Mouse (Mus musculus) liver, embryonic 13.5 days (tissue): ENCODE results near the gene Ccdc96. TPM values are rescaled to one million over a fixed set of nuclear protein-coding genes. Genes with fewer than 3 reads are reported as not detected.

Experiments
- ATAC-seq: fragments of 200-750 bp; cut with Nextera tagmentation; 2 replicates; pipeline ENCODE4 v1.8.0; 2017; ENCODE audit warnings: low read depth, mild to moderate bottlenecking, moderate number of reproducible peaks, moderate library complexity
- DNase-seq: peaks from one replicate; pipeline ENCODE4 v3.0.0; 2022
- H3K27ac ChIP-seq: fragments of 300-500 bp; sonication (generic); 2 replicates; pipeline ENCODE4 v1.5.1; 2015; ENCODE audit warnings: moderate library complexity, mild to moderate bottlenecking, inconsistent platforms
- H3K27me3 ChIP-seq: fragments of 300-500 bp; sonication (generic); 2 replicates; pipeline ENCODE4 v1.6.1; 2015; ENCODE audit warnings: mild to moderate bottlenecking, inconsistent platforms
- H3K36me3 ChIP-seq: fragments of 300-500 bp; sonication (generic); 2 replicates; pipeline ENCODE4 v1.6.1; 2015; ENCODE audit warnings: mild to moderate bottlenecking, inconsistent platforms
- H3K4me1 ChIP-seq: fragments of 300-500 bp; sonication (generic); replicated peaks from 2 replicates; pipeline ENCODE4 v1.6.1; 2015; ENCODE audit warnings: inconsistent platforms
- H3K4me2 ChIP-seq: fragments of 300-500 bp; sonication (generic); 2 replicates; pipeline ENCODE4 v1.6.1; 2015; ENCODE audit warnings: inconsistent platforms, mild to moderate bottlenecking, moderate library complexity
- H3K4me3 ChIP-seq: fragments of 300-500 bp; sonication (generic); replicated peaks from 2 replicates; pipeline ENCODE4 v1.5.1; 2015; ENCODE audit warnings: mild to moderate bottlenecking, inconsistent platforms
- H3K9ac ChIP-seq: fragments of 300-500 bp; sonication (generic); 2 replicates; pipeline ENCODE4 v1.6.1; 2015; ENCODE audit warnings: mild to moderate bottlenecking, inconsistent platforms
- H3K9me3 ChIP-seq: fragments of 300-500 bp; sonication (generic); replicated peaks from 2 replicates; pipeline ENCODE4 v1.6.1; 2016; ENCODE audit warnings: inconsistent platforms
- WGBS: fragments of 180-500 bp; shearing (Covaris S2); methylation state at CpG from one replicate; pipeline ENCODE4 v1.1.7; 2015; ENCODE audit not compliant: insufficient replicate concordance; 5-methylcytosine and 5-hydroxymethylcytosine counted together
- polyA plus RNA-seq: library from polyadenylated mRNA; unstranded; fragments of >200 nt; fragmentation: Nextera tagmentation; extraction: Ambion mirVana; gene quantifications from 2 replicates; pipeline ENCODE4 v1.2.1, GENCODE M21; 2015

Gene Ccdc96
- polyA plus RNA-seq, 1 experiment from 2014 or later = 0.08 TPM

DNA sequence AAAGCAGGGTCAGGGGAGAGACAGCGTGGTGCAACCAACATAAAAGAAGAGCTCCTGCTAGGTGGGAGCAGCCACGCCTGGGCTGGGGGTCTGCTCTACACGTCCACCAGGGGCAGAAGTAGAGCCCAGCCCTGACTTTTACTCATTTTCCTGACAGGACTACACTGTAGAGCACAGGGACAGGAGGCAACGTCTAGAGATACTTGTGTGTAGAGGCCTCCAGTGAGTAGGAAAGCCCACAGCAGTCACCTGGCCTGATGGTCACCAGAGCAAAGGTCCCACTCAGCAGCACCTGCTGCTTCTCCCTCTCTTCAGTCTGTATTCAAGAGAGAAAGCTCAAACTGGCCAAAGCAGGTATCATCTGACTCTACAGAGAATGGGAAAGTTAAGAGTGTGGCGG lies 21.3 kb downstream of the Ccdc96 start:
- H3K4me1 ChIP-seq = no peaks in the 10 kb centered on the region
- H3K9ac ChIP-seq = no peak overlapping the region
- H3K4me3 ChIP-seq = no peak overlapping the region
- peaks cover 64% of the 10 kb centered on the region for H3K36me3 ChIP-seq
- H3K27me3 ChIP-seq = no peaks in the 10 kb centered on the region
- no peaks in the 10 kb centered on the region for H3K9me3 ChIP-seq
- whole genome bisulfite sequencing = 67% methylated on average over 5 of the region's 5 CpGs
- ATAC-seq (no peak), DNase-seq (no peak)
- H3K4me2 ChIP-seq = no peak overlapping the region
- H3K27ac ChIP-seq = no peak overlapping the region

DNA sequence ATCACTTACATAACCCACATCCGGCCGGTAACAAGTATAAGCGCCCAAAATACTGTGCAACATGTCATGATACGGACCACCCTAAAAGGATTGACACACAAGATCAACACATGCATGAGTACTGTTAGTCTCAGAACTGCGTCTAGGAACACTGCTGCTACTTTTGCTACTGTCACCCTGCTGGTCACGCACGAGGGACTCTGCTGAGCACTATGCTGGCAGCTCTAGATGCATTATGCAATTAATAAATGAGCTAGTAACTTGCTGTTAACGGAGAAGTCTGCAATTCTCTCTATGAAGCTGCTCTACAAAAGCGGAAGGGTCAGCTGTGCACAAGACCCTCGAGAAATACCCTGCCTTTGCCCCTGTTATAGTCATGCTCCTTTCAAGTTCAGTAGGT lies 24.0 kb downstream of the Ccdc96 start:
- no peaks in the 10 kb centered on the region for H3K4me1 ChIP-seq
- 87% methylated on average over 10 of the region's 10 CpGs for WGBS
- no peaks in the 10 kb centered on the region for H3K9me3 ChIP-seq
- H3K4me3 ChIP-seq = no peak overlapping the region
- no peaks in the 10 kb centered on the region for H3K27me3 ChIP-seq
- no peak overlapping the region for H3K4me2 ChIP-seq
- H3K9ac ChIP-seq = no peak overlapping the region
- ATAC-seq (no peak), DNase-seq (no peak)
- peaks cover 73% of the 10 kb centered on the region for H3K36me3 ChIP-seq
- no peak overlapping the region for H3K27ac ChIP-seq

GRCm38 (mm10) chr5:36510956-36511355 lies 26.6 kb downstream of the Ccdc96 start:
- H3K27ac ChIP-seq = no peak overlapping the region
- H3K36me3 ChIP-seq = peaks cover 65% of the 10 kb centered on the region
- H3K4me1 ChIP-seq = no peaks in the 10 kb centered on the region
- no peak for ATAC-seq
- H3K9me3 ChIP-seq = no peaks in the 10 kb centered on the region
- no peak overlapping the region for H3K4me3 ChIP-seq
- 88% methylated on average over 2 of the region's 2 CpGs for WGBS
- no peak overlapping the region for H3K9ac ChIP-seq
- no peaks in the 10 kb centered on the region for H3K27me3 ChIP-seq
- no peak for DNase-seq
- H3K4me2 ChIP-seq = no peak overlapping the region

- ATAC-seq = no peak
- no peak overlapping the region for H3K27ac ChIP-seq
Measured at GRCm38 (mm10) chr5:36515126-36515525, 30.7 kb downstream of the Ccdc96 start.

GRCm38 (mm10) chr5:36515558-36515957 lies 31.2 kb downstream of the Ccdc96 start:
- no peaks in the 10 kb centered on the region for H3K4me1 ChIP-seq
- peaks cover 80% of the 10 kb centered on the region for H3K36me3 ChIP-seq
- H3K27me3 ChIP-seq = no peaks in the 10 kb centered on the region
- no peak overlapping the region for H3K9ac ChIP-seq
- 74% methylated on average over 5 of the region's 5 CpGs for WGBS
- H3K9me3 ChIP-seq = no peaks in the 10 kb centered on the region
- no peak overlapping the region for H3K27ac ChIP-seq
- H3K4me3 ChIP-seq = no peak overlapping the region
- ATAC-seq (no peak), DNase-seq (no peak)
- no peak overlapping the region for H3K4me2 ChIP-seq

More at GRCm38 (mm10) chr5:36515126-36515525, 30.7 kb downstream of the Ccdc96 start:
- DNase-seq = no peak
- no peaks in the 10 kb centered on the region for H3K9me3 ChIP-seq
- H3K36me3 ChIP-seq = peaks cover 79% of the 10 kb centered on the region
- no peaks in the 10 kb centered on the region for H3K27me3 ChIP-seq
- 66% methylated on average over 1 of the region's 1 CpGs for WGBS
- H3K4me3 ChIP-seq = no peak overlapping the region
- no peak overlapping the region for H3K4me2 ChIP-seq
- no peak overlapping the region for H3K9ac ChIP-seq
- H3K4me1 ChIP-seq = no peaks in the 10 kb centered on the region

GRCm38 (mm10) chr5:36517596-36517995 lies 33.2 kb downstream of the Ccdc96 start:
- ATAC-seq = no peak
- Histone ChIP-seq H3K27ac (no peak overlapping the region), H3K4me1 (no peaks in the 10 kb centered on the region; the same call in 1 of the 2 replicates), H3K36me3 (peaks cover 79% of the 10 kb centered on the region), H3K27me3 (no peaks in the 10 kb centered on the region), H3K9ac (no peak overlapping the region), H3K9me3 (no peaks in the 10 kb centered on the region), H3K4me2 (no peak overlapping the region), H3K4me3 (no peak overlapping the region)
- WGBS = 85% methylated on average over 3 of the region's 3 CpGs
- DNase-seq = no peak

- Histone ChIP-seq H3K4me1 (peaks cover 12% of the 10 kb centered on the region), H3K27me3 (no peaks in the 10 kb centered on the region), H3K36me3 (peaks cover 76% of the 10 kb centered on the region), H3K4me2 (no peak overlapping the region), H3K9me3 (no peaks in the 10 kb centered on the region), H3K9ac (no peak overlapping the region), H3K27ac (no peak overlapping the region), H3K4me3 (no peak overlapping the region)
- no peak for DNase-seq
- no peak for ATAC-seq
- 79% methylated on average over 3 of the region's 3 CpGs for WGBS
Measured at GRCm38 (mm10) chr5:36519751-36520150, 35.4 kb downstream of the Ccdc96 start.

DNA sequence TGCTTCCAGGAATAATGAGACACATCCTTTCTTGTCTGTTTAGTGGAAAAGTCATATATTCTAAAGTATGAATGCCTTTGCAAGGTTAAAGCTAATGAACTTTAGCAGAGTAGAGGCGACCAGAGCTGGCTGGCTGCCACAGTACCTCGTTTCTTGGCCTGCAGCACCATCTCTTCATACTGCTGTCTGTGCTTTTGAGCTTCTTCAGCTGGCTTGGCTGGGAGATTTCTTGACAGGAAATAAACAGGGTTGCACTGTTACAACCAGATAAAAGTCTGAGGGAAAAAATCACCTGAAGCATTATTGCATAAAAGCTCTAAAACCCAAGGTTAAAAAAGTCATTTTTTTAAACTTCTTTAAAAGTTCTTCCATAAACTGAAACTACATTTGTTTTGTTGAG lies 38.4 kb downstream of the Ccdc96 start:
- H3K4me3 ChIP-seq = no peak overlapping the region
- no peak for ATAC-seq
- peaks cover 17% of the 10 kb centered on the region for H3K4me1 ChIP-seq
- no peak overlapping the region for H3K4me2 ChIP-seq
- no peak overlapping the region for H3K27ac ChIP-seq
- H3K9ac ChIP-seq = no peak overlapping the region
- 33% methylated on average over 2 of the region's 2 CpGs for WGBS
- no peaks in the 10 kb centered on the region for H3K27me3 ChIP-seq
- DNase-seq = no peak
- H3K36me3 ChIP-seq = peaks cover 58% of the 10 kb centered on the region
- no peaks in the 10 kb centered on the region for H3K9me3 ChIP-seq

- Histone ChIP-seq H3K4me2 (no peak overlapping the region), H3K4me1 (peaks cover 22% of the 10 kb centered on the region), H3K36me3 (peaks cover 54% of the 10 kb centered on the region), H3K27ac (peak overlapping the region; percentile 36; the same call in 1 of the 2 replicates), H3K27me3 (no peaks in the 10 kb centered on the region), H3K9ac (no peak overlapping the region), H3K9me3 (no peaks in the 10 kb centered on the region), H3K4me3 (no peak overlapping the region)
- DNase-seq (no peak), ATAC-seq (peak; percentile 67)
- whole genome bisulfite sequencing = 25% methylated on average over 5 of the region's 5 CpGs
Measured at GRCm38 (mm10) chr5:36523219-36523703, 38.9 kb downstream of the Ccdc96 start.

DNA sequence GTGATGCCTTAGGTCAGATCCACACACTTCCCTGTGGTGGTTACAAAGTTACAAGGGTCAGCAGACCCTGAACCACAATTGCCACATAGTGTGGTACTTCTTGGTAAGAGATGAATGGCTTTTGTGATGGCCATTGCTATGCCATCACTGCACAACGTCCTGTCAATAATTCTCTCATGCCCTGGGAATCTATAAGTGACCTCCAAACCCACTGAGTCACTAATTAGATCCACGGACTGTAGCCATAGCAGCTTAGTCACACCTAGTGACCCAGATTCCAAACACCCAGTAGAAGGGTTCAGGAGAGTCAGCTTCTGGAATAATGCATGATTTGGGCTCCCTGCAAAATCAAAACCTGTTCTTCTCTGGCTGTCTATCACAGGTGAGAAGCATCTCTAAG lies 40.8 kb downstream of the Ccdc96 start:
- DNase-seq (no peak), ATAC-seq (no peak)
- peaks cover 34% of the 10 kb centered on the region for H3K36me3 ChIP-seq
- H3K4me3 ChIP-seq = no peak overlapping the region
- H3K27me3 ChIP-seq = no peaks in the 10 kb centered on the region
- WGBS = 58% methylated on average over 2 of the region's 2 CpGs
- peaks cover 40% of the 10 kb centered on the region for H3K4me1 ChIP-seq
- no peak overlapping the region for H3K27ac ChIP-seq
- H3K9ac ChIP-seq = no peak overlapping the region
- H3K4me2 ChIP-seq = no peak overlapping the region
- H3K9me3 ChIP-seq = no peaks in the 10 kb centered on the region

DNA sequence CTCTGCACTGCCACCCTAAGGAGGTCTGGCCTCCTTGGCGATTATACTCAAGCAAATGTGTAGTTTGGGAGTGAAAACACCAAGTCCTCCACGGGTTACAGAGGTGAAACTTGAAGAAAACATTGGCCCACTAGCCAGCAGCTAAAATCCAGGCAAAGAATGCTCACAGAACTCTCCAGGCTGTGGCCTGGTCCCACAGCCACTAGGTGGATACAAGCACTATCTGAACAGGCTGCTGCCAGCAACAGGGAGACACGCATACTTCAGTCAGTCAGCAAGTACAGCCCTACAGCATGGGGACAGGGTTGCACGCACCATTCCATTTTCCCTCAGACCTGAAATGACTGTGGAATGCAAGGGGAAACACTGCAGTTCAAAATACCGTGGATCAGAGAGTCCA lies 41.9 kb downstream of the Ccdc96 start:
- H3K4me3 ChIP-seq = no peak overlapping the region
- H3K36me3 ChIP-seq = peaks cover 25% of the 10 kb centered on the region
- no peak overlapping the region for H3K27ac ChIP-seq
- DNase-seq (no peak), ATAC-seq (no peak)
- no peaks in the 10 kb centered on the region for H3K27me3 ChIP-seq
- H3K9ac ChIP-seq = no peak overlapping the region
- 67% methylated on average over 5 of the region's 5 CpGs for WGBS
- H3K4me1 ChIP-seq = peaks cover 49% of the 10 kb centered on the region
- no peak overlapping the region for H3K4me2 ChIP-seq
- H3K9me3 ChIP-seq = no peaks in the 10 kb centered on the region

DNA sequence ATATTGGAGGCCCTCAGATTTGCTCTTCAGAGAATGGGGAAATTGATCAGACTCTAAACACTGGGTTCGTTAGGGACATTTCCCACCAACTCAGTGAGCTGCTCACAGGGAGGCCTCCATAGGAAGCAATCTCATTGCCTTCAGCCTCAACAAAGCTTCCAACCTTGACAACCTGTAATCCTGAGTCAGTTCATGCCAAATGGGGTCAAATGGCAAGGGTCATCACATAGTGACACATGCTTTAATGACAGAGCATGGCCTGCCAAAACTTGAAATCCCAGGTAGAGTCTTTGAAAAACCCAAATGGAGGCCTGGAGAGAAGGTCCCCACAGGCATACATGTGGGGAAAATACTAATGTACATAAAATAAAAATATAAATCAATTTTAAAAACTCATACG lies 42.5 kb downstream of the Ccdc96 start:
- H3K4me3 ChIP-seq = no peak overlapping the region
- WGBS = 81% methylated on average over 2 of the region's 2 CpGs
- H3K4me1 ChIP-seq = peaks cover 52% of the 10 kb centered on the region
- no peak overlapping the region for H3K27ac ChIP-seq
- ATAC-seq (no peak), DNase-seq (no peak)
- H3K27me3 ChIP-seq = no peaks in the 10 kb centered on the region
- H3K4me2 ChIP-seq = no peak overlapping the region
- no peak overlapping the region for H3K9ac ChIP-seq
- no peaks in the 10 kb centered on the region for H3K9me3 ChIP-seq
- peaks cover 21% of the 10 kb centered on the region for H3K36me3 ChIP-seq
